Mouse (Mus musculus) kidney, adult 2 months (tissue): Measurements from ENCODE around the gene Atf7ip.

Experiments used
- CTCF ChIP-seq: fragments of 200-500 bp; conservative IDR thresholded peaks from 2 replicates; pipeline ENCODE4 v1.5.1; 2011; ENCODE audit warnings: low read depth, mild to moderate bottlenecking, control low read depth, low read length, moderate library complexity, mixed read lengths; ENCODE audit not compliant: insufficient read depth, insufficient read length
- POLR2A ChIP-seq: fragments of 200-500 bp; IDR thresholded peaks from one replicate; pipeline ENCODE4 v1.6.1; 2011; ENCODE audit warnings: low read depth, low read length, control low read depth

GRCm38 (mm10) chr6:136456302-136456701, 49.7 kb upstream of the Atf7ip start:
- TF ChIP-seq CTCF (no peak), POLR2A (no peak)
